Mouse (Mus musculus) forebrain, postnatal 0 days (tissue): ENCODE measurements around the gene Itgb5. TPM values are rescaled to one million over a fixed set of nuclear protein-coding genes. Genes with fewer than 3 reads are reported as not detected.
A peak's percentile ranks its signal among the peaks of the same experiment; 100 is the strongest.

ENCODE experiments used
- ATAC-seq: fragments of 200-750 bp; cut with Nextera tagmentation; 2 replicates; pipeline ENCODE4 v1.8.0; 2017; ENCODE audit warnings: mild to moderate bottlenecking, moderate library complexity
- DNase-seq: peaks from one replicate; pipeline ENCODE4 v3.0.0-alpha.2; 2015
- H3K27ac ChIP-seq: fragments of 300-500 bp; sonication (generic); 2 replicates; pipeline ENCODE4 v1.5.1; 2014; ENCODE audit warnings: low read depth, mild to moderate bottlenecking, antibody characterized with exemption, low read length, moderate library complexity, mixed read lengths
- H3K27me3 ChIP-seq: fragments of 300-500 bp; sonication (generic); 2 replicates; pipeline ENCODE4 v1.6.1; 2014; ENCODE audit warnings: mild to moderate bottlenecking, low read length, mixed read lengths; ENCODE audit not compliant: insufficient read depth
- H3K36me3 ChIP-seq: fragments of 300-500 bp; sonication (generic); 2 replicates; pipeline ENCODE4 v1.6.1; 2014; ENCODE audit warnings: mild to moderate bottlenecking, moderate library complexity; ENCODE audit not compliant: insufficient read depth
- H3K4me1 ChIP-seq: fragments of 300-500 bp; sonication (generic); 2 replicates; pipeline ENCODE4 v1.6.1; 2014; ENCODE audit warnings: antibody characterized with exemption; ENCODE audit not compliant: insufficient read depth
- H3K4me2 ChIP-seq: fragments of 300-500 bp; sonication (generic); 2 replicates; pipeline ENCODE4 v1.6.1; 2014; ENCODE audit warnings: low read depth, mild to moderate bottlenecking, moderate library complexity
- H3K4me3 ChIP-seq: fragments of 300-500 bp; sonication (generic); 2 replicates; pipeline ENCODE4 v1.5.1; 2014; ENCODE audit warnings: low read depth, low read length, mixed read lengths
- H3K9ac ChIP-seq: fragments of 300-500 bp; sonication (generic); 2 replicates; pipeline ENCODE4 v1.6.1; 2014; ENCODE audit warnings: mild to moderate bottlenecking
- H3K9me3 ChIP-seq: fragments of 300-500 bp; sonication (generic); 2 replicates; pipeline ENCODE4 v1.6.1; 2016; ENCODE audit warnings: low read length
- CTCF ChIP-seq: sonication (generic); IDR thresholded peaks from 2 replicates; pipeline ENCODE4 v1.5.1; 2016; ENCODE audit warnings: antibody characterized with exemption, control low read depth, low read depth
- WGBS: fragments of 180-500 bp; shearing (Covaris S2); extraction: QIAGEN DNeasy Blood & Tissue Kit; methylation state at CpG from one replicate; pipeline ENCODE4 v1.1.7; 2014; 5-methylcytosine and 5-hydroxymethylcytosine counted together
- polyA plus RNA-seq: library from polyadenylated mRNA; unstranded; fragments of >200 nt; fragmentation: Nextera tagmentation; extraction: Ambion mirVana; gene quantifications from 2 replicates; pipeline ENCODE4 v1.2.1, GENCODE M21; 2015
- total RNA-seq: library from RNA; depleted of rRNA; stranded (reverse); fragments of >200 nt; gene quantifications from 2 replicates; pipeline ENCODE4 v1.2.3, GENCODE M21; 2014

Gene Itgb5
- total and polyA plus RNA-seq, 2 experiments from 2014 or later, result 19.7 to 49.3 TPM

- ATAC-seq (peak; percentile 82), DNase-seq (peak; percentile 95)
- Histone ChIP-seq H3K4me1 (no peaks in the 10 kb centered on the region), H3K4me3 (no peak overlapping the region), H3K36me3 (no peaks in the 10 kb centered on the region), H3K27me3 (no peaks in the 10 kb centered on the region), H3K27ac (no peak overlapping the region), H3K4me2 (no peak overlapping the region), H3K9me3 (no peaks in the 10 kb centered on the region), H3K9ac (no peak overlapping the region)
- TF ChIP-seq CTCF, result peak; percentile 96
- 22% methylated on average over 17 of the region's 17 CpGs for WGBS
Measured at GRCm38 (mm10) chr16:33820269-33821178, 8.9 kb upstream of the Itgb5 start.

- no peak overlapping the region for H3K27ac ChIP-seq
- H3K4me2 ChIP-seq, result no peak overlapping the region
- H3K27me3 ChIP-seq, result no peaks in the 10 kb centered on the region
- no peaks in the 10 kb centered on the region for H3K9me3 ChIP-seq
- no peaks in the 10 kb centered on the region for H3K36me3 ChIP-seq
- TF ChIP-seq CTCF, result no peak
- H3K4me1 ChIP-seq, result no peaks in the 10 kb centered on the region
- no peak for DNase-seq
- no peak overlapping the region for H3K9ac ChIP-seq
- 83% methylated on average over 6 of the region's 6 CpGs for WGBS
- H3K4me3 ChIP-seq, result no peak overlapping the region
- ATAC-seq, result no peak
Measured at GRCm38 (mm10) chr16:33824603-33825002, 4.9 kb upstream of the Itgb5 start.

GRCm38 (mm10) chr16:33828496-33828895, 969 bp upstream of the Itgb5 start:
- Histone ChIP-seq H3K27me3 (peaks cover 11% of the 10 kb centered on the region), H3K36me3 (no peaks in the 10 kb centered on the region), H3K9ac (no peak overlapping the region), H3K9me3 (no peaks in the 10 kb centered on the region), H3K4me1 (no peaks in the 10 kb centered on the region; the same call in 1 of the 2 replicates), H3K4me2 (no peak overlapping the region), H3K27ac (no peak overlapping the region), H3K4me3 (no peak overlapping the region)
- 86% methylated on average over 7 of the region's 7 CpGs for WGBS
- no peak for TF ChIP-seq CTCF
- DNase-seq (no peak), ATAC-seq (no peak)

- H3K9me3 ChIP-seq, result no peaks in the 10 kb centered on the region
- peak overlapping the region; percentile 98 for H3K4me2 ChIP-seq
- no peaks in the 10 kb centered on the region for H3K36me3 ChIP-seq
- peaks cover 6% of the 10 kb centered on the region; the same call in 1 of the 2 replicates for H3K4me1 ChIP-seq
- WGBS, result 2% methylated on average over 67 of the region's 76 CpGs
- peaks cover 17% of the 10 kb centered on the region for H3K27me3 ChIP-seq
- TF ChIP-seq CTCF, result no peak
- H3K4me3 ChIP-seq, result peak overlapping the region; percentile 64
- H3K27ac ChIP-seq, result peak overlapping the region; percentile 40; the same call in 1 of the 2 replicates
- peak overlapping the region; percentile 53 for H3K9ac ChIP-seq
- ATAC-seq (peak; percentile 75), DNase-seq (peak; percentile 43)
Measured at GRCm38 (mm10) chr16:33829842-33830511, 512 bp downstream of the Itgb5 start.

GRCm38 (mm10) chr16:33830512-33831105, 1.1 kb downstream of the Itgb5 start:
- WGBS, result 4% methylated on average over 18 of the region's 18 CpGs

GRCm38 (mm10) chr16:33832057-33832456, 2.6 kb downstream of the Itgb5 start:
- no peak for TF ChIP-seq CTCF
- Histone ChIP-seq H3K9ac (no peak overlapping the region), H3K36me3 (no peaks in the 10 kb centered on the region), H3K9me3 (no peaks in the 10 kb centered on the region), H3K4me1 (peaks cover 6% of the 10 kb centered on the region; the same call in 1 of the 2 replicates), H3K4me2 (no peak overlapping the region), H3K4me3 (no peak overlapping the region), H3K27me3 (peaks cover 17% of the 10 kb centered on the region), H3K27ac (no peak overlapping the region)
- DNase-seq (no peak), ATAC-seq (no peak)
- WGBS, result 52% methylated on average over 6 of the region's 6 CpGs

More at GRCm38 (mm10) chr16:33830512-33831105, 1.1 kb downstream of the Itgb5 start:
- Histone ChIP-seq H3K9me3 (no peaks in the 10 kb centered on the region), H3K4me1 (peaks cover 6% of the 10 kb centered on the region; the same call in 1 of the 2 replicates), H3K36me3 (no peaks in the 10 kb centered on the region), H3K27me3 (peaks cover 17% of the 10 kb centered on the region), H3K4me3 (peak overlapping the region; percentile 64), H3K27ac (0 out of 2 replicates have a peak overlapping the region, but pooled peaks have one; percentile 40), H3K9ac (peak overlapping the region; percentile 53), H3K4me2 (peak overlapping the region; percentile 98)
- no peak for TF ChIP-seq CTCF
- DNase-seq (no peak), ATAC-seq (no peak)
